Mouse (Mus musculus) embryonic fibroblast, embryonic 13.5 days (primary cell): ENCODE data around the gene Coro2a.

Experiments
- CTCF ChIP-seq: IDR thresholded peaks from 2 replicates; pipeline ENCODE4 v1.5.1; 2011; ENCODE audit warnings: mild to moderate bottlenecking, control low read depth, low read length, moderate library complexity, borderline replicate concordance; ENCODE audit not compliant: insufficient read depth
- POLR2A ChIP-seq: IDR thresholded peaks from 2 replicates; pipeline ENCODE4 v1.6.1; 2011; ENCODE audit warnings: low read depth, mild to moderate bottlenecking, control low read depth, low read length, moderate library complexity

DNA sequence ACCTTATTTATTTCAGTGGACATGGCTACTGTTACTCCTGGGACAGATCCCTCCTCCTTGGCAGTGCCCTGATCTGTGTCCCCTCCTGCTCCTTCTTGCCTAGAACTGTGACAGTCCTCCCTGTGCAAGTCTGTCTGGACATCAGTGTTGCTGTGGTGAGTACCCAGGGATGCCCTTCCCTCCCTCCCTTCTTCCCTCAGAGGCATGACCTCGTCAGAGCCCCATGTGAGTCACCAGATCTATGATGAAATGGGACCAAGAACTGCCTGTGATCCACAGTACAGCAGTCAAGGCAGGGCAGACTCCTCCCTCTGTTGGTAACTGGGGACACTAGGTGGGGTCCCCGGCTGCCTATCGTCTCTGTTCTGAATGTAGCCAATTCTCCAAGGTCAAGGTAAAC, 5.6 kb upstream of the Coro2a start:
- no peak for TF ChIP-seq CTCF
- no peak for TF ChIP-seq POLR2A
